Mouse (Mus musculus): Measurements from ENCODE around the gene Tmem258.

Tmem258 gene

DNA sequence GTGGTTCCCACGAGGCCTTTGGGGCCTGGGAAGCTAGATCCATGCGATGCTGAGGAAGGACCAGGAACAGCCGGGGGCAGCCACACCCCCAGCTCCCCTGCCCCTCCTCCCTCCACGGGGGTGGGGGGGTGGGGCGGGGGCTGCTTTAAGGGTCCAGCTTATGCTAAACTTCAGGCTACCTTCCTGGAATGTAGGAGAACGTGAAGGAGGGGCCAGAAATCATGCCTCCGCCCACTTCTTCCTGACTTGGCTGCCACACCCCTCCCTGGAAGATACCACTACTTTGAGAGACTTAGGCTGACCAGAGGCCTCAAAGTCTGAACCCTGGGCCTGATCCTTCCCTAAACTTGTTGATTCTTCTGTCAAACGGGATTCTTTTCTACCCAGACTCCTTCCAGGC is 18.8 kb downstream of the Tmem258 start:
- DNase-seq (ENCODE audit: low spot score in 2 of 2): no peak

DNA sequence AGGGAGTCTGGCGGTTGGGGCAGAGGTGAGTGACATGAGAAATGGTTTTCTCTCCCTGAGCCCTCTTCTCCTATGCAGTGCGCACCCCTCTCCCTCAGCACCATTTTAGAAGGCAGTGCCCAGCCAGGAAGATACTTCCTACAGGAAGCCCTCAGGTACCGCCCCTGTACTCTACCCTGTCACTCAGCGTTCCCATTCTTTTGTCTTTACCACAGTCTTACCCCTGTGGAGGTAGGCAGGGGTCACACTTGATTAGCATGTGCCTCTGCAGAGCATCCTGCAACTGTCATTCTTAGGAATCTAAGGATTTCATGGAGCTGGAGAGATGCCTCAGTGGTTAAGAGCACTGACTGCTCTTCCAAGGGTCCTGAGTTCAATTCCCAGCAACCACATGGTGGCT is 19.7 kb downstream of the Tmem258 start:
- no peak for DNase-seq (ENCODE audit: low spot score in 2 of 2)

DNA sequence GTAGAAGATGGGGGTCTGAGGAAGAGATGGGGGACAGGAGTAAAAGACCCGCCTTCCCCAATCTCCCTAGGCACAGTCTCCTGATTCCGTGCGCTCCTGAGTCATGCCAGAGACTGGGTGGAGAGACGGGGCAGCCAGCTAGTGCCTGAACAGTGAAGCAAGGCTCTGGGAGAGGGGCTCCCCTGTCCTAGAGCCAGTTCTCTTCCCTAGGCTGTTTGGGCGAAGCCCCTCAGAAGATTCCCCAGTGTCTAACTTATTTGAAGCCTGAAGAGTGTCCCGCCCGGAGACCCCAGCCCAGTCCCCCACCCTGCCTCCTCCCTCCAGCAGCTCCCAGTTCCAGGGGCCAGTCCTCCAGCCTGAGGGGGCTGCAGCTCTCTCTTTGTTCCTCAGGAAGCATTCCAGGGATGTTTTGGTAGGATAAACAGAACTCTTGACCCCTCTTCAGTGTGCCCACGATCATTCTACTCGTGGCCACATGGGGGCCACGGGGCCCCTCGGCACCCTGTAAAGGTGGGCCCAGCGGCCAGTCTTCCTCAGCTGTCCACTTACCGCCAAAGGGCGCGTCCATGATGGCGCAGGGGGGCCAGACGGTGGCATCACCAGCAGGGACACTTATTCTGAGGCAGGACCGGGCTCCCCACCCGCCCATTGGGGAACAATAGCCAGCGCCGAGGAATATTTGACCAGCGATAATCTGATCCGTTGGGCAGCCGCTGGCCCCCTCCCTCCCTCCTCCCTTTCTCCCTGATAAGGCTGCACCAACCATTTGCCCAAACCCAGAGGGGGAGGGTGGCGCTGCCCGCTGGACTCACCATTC is 21.0 kb downstream of the Tmem258 start:
- DNase-seq (ENCODE audit: low spot score in 2 of 2): no peak

DNA sequence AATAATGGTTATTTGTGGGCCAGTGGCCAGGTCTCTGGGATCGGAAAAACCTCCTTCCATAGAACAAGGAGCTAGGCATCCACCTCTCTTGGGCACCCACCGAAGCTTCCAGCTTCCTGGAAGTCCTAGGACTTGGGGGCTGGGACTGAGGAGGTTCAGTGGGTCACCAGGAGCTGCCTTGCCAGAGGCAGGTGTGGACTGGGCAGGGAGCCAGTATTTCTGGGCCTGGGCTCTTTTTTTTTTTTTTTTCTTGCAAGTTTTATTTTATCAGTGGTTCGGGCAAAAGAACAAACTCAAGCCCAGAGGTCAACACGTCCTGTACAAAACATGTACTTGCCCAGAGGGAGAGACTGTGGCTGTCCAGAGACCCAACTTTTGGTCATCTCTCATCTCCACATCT is 22.0 kb downstream of the Tmem258 start:
- no peak for DNase-seq (ENCODE audit: low spot score in 2 of 2)

DNA sequence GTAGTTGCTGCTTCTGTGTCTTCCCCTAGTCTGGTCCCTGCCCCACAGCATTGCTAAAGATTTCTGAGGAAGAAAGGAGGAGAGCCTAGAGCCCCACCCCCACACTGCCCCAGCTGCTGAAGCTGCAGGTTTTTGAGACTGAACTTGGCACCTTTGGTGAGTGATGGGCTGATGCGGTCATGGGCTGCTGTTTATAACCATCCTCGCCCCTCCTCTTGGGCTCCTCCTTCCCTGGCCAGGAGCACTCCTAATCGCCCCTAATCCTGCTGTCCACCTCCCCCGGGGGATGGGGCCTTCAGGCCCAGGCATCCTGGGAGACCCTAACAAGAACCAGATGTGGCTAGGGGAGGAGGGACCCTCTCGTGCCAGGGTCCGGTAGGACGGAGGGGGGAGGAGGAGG is 27.2 kb downstream of the Tmem258 start:
- DNase-seq (ENCODE audit: low spot score in 2 of 2): no peak

DNA sequence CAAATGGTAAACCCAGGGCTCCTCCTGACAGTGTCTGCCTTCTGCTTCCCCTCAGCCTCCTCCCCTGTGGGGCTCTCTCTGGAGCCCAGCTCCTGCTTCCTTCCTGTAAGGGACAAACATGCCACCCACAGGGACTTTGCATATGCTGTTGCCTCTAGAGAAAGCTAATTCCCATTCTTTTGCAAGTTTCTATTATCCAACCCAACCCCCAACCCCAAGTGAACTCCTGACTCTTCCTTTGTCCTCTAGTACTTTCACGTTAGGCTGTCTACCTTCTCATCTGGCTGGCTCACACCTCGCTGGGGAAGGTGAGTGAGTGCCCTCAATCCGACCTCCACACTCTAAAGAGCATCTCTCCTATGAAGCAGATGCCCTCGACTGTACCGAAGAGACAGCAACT is 28.1 kb downstream of the Tmem258 start:
- DNase-seq (ENCODE audit: low spot score in 2 of 2): no peak

DNA sequence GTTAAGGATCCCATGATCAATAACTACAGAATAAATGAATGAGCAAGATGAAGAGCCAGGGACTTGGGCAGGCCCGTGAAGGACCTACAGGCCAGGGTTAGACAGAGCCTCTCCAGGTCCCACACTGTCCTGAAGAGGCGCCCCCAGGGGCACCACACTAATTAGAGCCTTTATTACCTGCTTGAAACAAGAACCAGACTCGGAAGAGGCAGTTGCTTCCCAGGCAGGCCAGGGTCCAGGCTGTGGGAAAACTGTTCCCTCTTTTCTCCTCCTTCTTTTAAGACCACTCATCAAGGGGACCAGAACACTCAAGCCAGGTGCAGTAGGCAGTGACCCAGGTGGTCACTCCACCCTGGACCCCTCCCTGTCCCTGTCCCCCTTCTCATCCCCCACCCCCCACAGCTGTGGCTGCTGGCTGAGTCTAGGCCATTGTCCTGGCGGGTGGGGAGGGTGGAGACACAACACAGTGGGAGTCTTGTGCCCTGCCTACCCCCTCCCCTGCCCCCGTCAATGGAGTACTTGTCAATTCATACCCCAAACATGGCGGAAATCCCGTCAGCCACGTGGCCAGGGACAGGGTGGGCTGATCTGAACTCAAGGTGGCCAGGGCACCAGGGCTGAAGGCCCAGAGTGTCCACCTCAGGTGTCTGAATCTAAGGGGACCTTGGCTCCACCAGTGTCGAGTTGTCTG is 28.7 kb downstream of the Tmem258 start:
- no peak for DNase-seq (ENCODE audit: low spot score in 2 of 2)

DNA sequence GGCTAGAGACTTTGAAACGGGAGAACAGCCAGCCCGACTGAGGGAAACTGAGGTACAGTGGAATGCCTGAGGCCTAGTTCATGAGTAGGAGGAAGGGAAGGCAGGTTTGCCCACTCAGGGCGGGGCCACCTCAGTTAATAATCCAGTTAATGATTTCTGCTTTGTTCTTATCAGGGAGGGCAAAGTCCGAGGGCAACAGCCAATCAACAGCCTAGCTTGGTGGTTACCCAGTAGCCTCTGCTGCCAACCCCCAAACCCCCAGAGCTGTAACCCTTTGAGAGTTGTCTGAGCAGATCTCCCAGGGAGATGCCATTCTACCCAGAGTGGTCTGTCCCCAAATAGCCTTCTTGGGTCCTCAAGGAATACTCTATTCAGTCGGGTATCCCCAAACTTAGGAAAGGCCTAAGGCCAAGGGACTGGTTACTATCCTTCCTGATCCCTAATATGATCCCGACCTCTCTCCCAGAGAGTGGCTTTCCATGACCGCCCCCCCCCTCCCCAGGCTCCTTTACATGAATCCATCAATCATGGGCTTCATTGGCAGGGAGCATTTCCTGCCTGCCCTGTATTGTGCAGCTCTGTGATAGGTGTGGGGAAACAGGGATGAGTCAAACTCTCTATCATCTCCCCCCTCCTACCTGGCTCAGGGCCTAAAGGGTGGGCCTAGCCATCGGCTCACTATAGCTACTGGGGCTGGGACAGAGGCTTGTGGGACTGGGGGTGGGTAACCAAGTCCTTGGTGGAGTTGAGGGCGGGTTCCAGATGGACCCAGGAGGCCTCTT is 32.2 kb downstream of the Tmem258 start:
- DNase-seq (ENCODE audit: low spot score in 2 of 2): no peak

DNA sequence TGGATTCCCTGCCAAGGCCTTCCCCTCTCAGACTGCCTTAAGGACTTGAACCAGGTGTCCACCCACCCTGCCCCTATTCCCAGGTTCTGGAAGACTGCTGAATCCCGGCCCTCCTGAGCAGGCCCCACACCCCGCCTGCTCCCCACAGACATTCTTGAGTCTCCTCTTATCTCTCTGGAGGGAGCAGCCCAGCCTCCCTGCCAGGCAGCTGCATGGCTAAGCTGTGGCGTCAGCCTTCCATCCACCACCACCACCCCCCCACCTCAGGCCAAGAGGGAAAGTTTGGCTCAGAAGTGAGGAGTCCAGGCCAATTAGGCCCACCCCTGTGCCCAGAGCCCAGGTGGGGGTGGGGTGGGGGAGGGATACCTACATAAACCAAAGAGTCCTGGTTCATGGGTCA is 34.7 kb downstream of the Tmem258 start:
- DNase-seq (ENCODE audit: low spot score in 2 of 2): no peak

DNA sequence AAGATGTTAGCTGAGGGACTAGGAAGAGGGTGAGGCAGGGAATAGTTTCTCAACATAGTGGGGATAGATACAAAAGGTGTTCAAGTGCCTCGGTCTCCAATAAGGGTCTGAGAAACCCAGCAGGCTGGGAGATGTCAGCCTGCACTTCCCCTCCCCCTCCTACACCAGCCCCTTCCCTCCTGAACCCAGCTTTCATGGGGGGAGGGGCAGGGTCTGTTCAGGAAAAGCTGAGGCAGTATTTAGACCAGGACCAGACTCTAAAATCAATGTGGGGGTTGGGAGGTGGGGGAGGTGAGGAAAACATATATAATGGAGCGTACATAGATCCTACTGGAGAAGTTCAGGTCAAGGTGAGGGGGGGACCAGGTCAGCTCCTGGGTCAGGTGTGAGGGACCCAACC is 35.6 kb downstream of the Tmem258 start:
- DNase-seq (ENCODE audit: low spot score in 2 of 2): no peak

DNA sequence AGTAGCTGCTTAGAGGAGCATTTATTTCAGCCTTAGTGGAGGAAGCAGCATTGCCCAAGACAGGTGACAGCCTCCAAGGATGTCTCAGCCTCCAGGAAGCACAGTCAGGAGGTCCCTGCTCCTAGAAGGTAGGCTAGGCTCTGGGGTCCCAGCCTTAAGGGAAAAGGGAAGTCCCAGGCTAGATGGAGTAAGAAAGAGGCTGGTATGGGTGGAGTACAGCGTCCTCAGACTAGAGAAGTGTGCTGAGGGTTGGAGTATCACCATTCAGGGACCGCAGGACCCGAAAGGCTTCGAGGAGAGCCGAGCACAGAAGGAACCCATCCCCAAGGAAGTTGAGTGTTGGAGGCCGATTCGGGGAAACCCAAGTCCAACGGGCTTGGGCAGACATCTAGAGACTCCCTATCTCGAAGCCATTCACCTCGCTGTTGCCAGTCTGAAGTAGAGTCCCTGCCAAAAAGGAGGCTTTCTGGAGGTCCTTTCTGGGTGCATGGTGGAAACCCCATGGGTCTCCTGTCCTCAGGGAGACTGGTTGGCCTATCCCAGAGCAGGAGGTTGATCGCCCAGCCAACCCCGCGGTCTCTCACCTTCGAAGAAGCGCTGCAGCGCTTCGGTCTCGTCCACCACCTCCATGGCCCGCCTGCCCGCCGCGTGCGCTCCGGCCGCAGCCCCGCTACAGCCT is 36.3 kb downstream of the Tmem258 start:
- no peak for DNase-seq (ENCODE audit: low spot score in 2 of 2)

DNA sequence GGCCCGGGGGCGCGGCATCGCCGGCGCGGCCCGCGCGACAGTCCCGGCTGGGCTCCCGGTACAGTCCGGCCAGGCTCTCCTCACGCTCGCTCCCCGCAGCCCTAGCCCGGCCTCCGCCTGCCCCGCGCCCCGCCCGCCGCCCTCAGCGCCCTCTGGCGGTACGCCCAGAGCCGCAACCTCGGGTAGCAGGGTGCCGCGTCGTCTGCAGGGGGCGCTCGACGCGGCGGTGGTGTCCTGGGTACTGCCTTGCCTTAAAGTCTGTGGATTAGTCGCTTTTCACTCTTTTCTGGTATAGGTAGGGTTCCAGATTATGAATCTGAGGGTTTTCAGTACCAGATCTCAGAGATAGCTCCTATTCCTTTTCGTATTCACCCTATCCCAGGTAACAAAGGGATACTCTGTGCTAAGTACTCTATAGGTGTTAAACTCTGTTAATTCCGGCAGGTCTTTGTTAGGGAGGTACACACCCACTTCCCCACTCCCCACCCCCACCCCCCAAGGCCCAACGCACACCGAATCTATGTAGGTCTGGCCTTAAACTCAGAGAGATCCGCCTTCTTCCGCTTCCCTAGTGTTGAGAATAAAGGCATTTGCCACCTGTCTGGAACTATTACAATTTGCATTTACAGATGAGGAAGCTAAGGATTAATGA is 37.0 kb downstream of the Tmem258 start, which contains the start of gene Myrf:
Myrf (minus strand) TSS at position 95 of the 652 bp plus-strand sequence.
- DNase-seq (ENCODE audit: low spot score in 2 of 2): peak; percentile 56 to 77

DNA sequence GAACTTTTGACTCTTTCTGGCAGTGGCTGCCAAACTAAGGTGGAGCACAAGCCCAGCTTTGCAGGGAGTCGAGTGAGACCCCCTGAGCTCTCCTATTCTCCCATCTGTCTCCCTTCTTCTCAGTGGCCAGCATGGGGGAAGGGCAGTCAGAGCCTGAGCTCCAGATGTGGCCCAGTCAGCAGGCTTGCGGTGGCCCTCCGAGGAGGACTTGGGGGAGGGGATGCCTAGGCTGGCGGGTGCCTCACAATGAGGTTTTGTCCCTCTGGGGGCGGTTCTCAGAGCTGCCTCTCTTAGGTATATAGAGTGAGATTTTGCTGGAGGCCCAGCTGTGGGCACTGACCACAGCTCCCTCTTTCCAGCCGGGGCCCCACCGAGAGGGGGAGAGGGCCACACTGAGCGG is 39.1 kb downstream of the Tmem258 start:
- no peak for DNase-seq (ENCODE audit: low spot score in 2 of 2)

DNA sequence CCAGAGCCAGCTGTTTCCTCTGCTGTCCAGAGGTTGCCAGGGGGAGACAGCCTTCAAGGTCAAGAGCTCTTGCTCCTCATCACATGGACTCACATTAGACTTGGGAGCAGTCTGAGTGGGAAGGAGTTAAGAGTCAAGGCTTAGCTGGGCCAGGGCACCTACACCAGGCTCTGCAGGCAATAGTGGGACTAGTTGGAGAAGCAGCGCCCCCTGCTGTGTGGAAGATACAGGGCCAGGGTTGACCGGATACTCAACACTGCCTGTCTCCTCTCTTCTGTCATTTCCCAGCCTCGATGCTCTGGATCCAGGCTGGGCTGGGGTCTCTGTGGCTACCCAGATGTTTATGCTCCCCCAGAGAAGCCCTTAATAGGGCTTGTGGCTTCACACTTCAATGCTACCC is 40.4 kb downstream of the Tmem258 start:
- peak in 1 of 2 experiments; percentile 32 for DNase-seq (ENCODE audit: low spot score in 2 of 2)

DNA sequence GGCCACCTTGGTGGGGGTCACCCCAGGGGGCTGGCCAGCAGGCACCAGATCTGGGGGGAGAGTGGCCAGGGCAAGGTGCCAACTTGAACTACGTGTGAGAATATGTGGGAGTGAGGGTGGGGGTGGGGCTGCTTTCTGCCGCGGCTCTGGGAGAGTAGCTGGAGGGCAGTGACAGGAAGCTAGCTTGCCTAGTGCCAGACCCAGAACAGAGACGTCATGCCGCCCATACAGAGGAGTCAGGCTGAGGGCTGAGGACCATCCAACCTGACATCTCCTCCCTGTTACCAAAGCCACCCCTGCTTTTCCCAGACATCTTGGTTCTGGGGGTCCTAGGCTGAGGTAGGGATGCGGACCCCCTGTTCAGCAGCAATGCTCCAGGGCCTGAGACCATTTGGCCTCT is 43.4 kb downstream of the Tmem258 start:
- no peak for DNase-seq (ENCODE audit: low spot score in 2 of 2)

DNA sequence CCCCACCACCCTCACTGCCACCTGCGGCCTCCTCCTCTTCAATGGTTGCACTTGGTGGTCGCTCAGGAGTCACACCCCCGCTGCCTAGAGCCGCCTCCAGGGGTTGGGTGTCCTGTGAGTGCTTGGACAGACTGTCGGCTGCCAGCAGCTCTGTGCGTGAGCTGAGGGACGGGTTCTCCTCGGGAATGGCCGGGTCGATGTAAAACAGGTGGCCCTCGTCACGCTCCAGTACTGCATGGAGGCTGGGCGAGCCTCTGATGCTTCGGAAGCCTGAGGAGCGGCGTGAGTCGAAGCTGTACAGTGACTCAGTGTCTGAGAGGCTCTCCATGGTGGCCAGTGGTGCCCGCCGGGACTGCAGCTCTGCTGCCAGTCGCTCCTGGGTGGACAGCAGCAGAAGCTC is 44.3 kb downstream of the Tmem258 start:
- no peak for DNase-seq (ENCODE audit: low spot score in 2 of 2)

Data from cerebellum, postnatal 4 days (tissue).